Mouse (Mus musculus) embryonic facial prominence, embryonic 13.5 days (tissue): Measurements from ENCODE around the gene Mier1. TPM values are rescaled to one million over a fixed set of nuclear protein-coding genes. Genes with fewer than 3 reads are reported as not detected.

Source experiments
- ATAC-seq: fragments of 200-750 bp; cut with Nextera tagmentation; 2 replicates; pipeline ENCODE4 v1.8.0; 2017; ENCODE audit warnings: low read depth; ENCODE audit not compliant: insufficient number of reproducible peaks, insufficient read depth, low FRiP score, low TSS enrichment
- H3K27ac ChIP-seq: fragments of 300-500 bp; sonication (generic); 2 replicates; pipeline ENCODE4 v1.5.1; 2015; ENCODE audit warnings: moderate library complexity, mild to moderate bottlenecking, inconsistent platforms
- H3K27me3 ChIP-seq: fragments of 300-500 bp; sonication (generic); 2 replicates; pipeline ENCODE4 v1.6.1; 2015; ENCODE audit warnings: mild to moderate bottlenecking, inconsistent platforms
- H3K36me3 ChIP-seq: fragments of 300-500 bp; sonication (generic); 2 replicates; pipeline ENCODE4 v1.6.1; 2015; ENCODE audit warnings: mild to moderate bottlenecking, inconsistent platforms
- H3K4me1 ChIP-seq: fragments of 300-500 bp; sonication (generic); 2 replicates; pipeline ENCODE4 v1.6.1; 2015; ENCODE audit warnings: inconsistent platforms
- H3K4me2 ChIP-seq: fragments of 300-500 bp; sonication (generic); 2 replicates; pipeline ENCODE4 v1.6.1; 2015; ENCODE audit warnings: moderate library complexity, mild to moderate bottlenecking, inconsistent platforms
- H3K4me3 ChIP-seq: fragments of 300-500 bp; sonication (generic); 2 replicates; pipeline ENCODE4 v1.5.1; 2015; ENCODE audit warnings: mild to moderate bottlenecking, inconsistent platforms
- H3K9ac ChIP-seq: fragments of 300-500 bp; sonication (generic); 2 replicates; pipeline ENCODE4 v1.6.1; 2015; ENCODE audit warnings: mild to moderate bottlenecking, inconsistent platforms
- H3K9me3 ChIP-seq: fragments of 300-500 bp; sonication (generic); 2 replicates; pipeline ENCODE4 v1.6.1; 2016; ENCODE audit warnings: inconsistent platforms
- WGBS: fragments of 180-500 bp; shearing (Covaris S2); methylation state at CpG from one replicate; pipeline ENCODE4 v1.1.7; 2015; ENCODE audit warnings: mixed read lengths; 5-methylcytosine and 5-hydroxymethylcytosine counted together
- polyA plus RNA-seq: library from polyadenylated mRNA; unstranded; fragments of >200 nt; fragmentation: Nextera tagmentation; extraction: Ambion mirVana; gene quantifications from 2 replicates; pipeline ENCODE4 v1.2.1, GENCODE M21; 2015

The Mier1 gene
- polyA plus RNA-seq, 1 experiment from 2014 or later, result 58.4 TPM

DNA sequence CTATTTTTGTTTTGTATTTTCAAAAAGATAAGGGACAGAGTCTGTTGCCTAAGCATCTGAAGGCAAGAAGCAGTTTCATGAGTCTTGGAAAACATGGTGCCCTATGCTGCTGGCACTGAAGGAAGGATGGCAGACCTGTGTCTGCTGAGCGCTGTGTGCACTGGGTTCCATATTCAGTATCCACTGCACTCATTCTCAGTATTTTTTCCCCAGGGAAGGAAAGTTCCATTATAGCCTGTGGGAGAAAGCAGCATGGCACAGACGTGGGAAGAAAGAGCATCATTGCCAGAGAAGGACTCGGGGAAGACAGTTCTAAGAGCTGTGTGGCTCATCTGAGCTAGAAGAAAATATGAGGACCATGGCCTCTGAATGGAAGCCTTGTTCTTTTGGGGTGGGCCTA lies 57.1 kb downstream of the Mier1 start:
- Histone ChIP-seq H3K9me3 (no peaks in the 10 kb centered on the region), H3K4me1 (no peaks in the 10 kb centered on the region; the same call in 1 of the 2 replicates), H3K27ac (no peak overlapping the region), H3K36me3 (peaks cover 44% of the 10 kb centered on the region), H3K4me3 (no peak overlapping the region), H3K4me2 (no peak overlapping the region), H3K9ac (no peak overlapping the region), H3K27me3 (no peaks in the 10 kb centered on the region)
- no peak for ATAC-seq
- 89% methylated on average over 3 of the region's 3 CpGs for WGBS

- 73% methylated on average over 6 of the region's 6 CpGs for WGBS
- Histone ChIP-seq H3K4me1 (peaks cover 3% of the 10 kb centered on the region), H3K36me3 (peaks cover 57% of the 10 kb centered on the region)
Measured at GRCm38 (mm10) chr4:103173507-103173906, 59.3 kb downstream of the Mier1 start.

DNA sequence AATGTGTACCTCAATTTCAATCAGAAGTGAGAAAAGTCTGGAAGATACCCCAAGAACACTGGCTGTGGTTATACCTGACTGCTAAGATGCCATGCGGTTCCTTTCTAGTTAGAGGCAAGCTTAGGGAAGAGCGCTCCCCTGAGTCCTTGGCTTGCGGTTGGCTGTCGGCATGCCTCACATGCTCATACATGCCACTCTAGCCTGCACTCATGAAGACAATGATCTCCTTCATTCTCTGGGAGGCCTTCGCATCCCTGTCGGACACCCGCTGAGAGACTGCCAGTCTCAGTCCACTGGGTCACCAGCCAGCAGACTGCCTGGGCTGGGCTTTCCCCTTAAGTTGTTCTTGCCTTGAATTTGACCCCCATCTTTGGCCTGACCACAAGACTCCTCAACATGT lies 59.8 kb downstream of the Mier1 start:
- H3K4me1 ChIP-seq, result peaks cover 8% of the 10 kb centered on the region
- WGBS, result 66% methylated on average over 7 of the region's 7 CpGs
- no peaks in the 10 kb centered on the region for H3K9me3 ChIP-seq
- no peak overlapping the region for H3K9ac ChIP-seq
- H3K4me2 ChIP-seq, result no peak overlapping the region
- H3K36me3 ChIP-seq, result peaks cover 57% of the 10 kb centered on the region
- no peak overlapping the region for H3K4me3 ChIP-seq
- no peak for ATAC-seq
- no peak overlapping the region for H3K27ac ChIP-seq
- H3K27me3 ChIP-seq, result no peaks in the 10 kb centered on the region

More at GRCm38 (mm10) chr4:103173507-103173906, 59.3 kb downstream of the Mier1 start:
- Histone ChIP-seq H3K9me3 (no peaks in the 10 kb centered on the region), H3K27me3 (no peaks in the 10 kb centered on the region), H3K4me3 (no peak overlapping the region), H3K4me2 (no peak overlapping the region), H3K27ac (no peak overlapping the region; the same call in 1 of the 2 replicates), H3K9ac (no peak overlapping the region)
- ATAC-seq, result no peak

DNA sequence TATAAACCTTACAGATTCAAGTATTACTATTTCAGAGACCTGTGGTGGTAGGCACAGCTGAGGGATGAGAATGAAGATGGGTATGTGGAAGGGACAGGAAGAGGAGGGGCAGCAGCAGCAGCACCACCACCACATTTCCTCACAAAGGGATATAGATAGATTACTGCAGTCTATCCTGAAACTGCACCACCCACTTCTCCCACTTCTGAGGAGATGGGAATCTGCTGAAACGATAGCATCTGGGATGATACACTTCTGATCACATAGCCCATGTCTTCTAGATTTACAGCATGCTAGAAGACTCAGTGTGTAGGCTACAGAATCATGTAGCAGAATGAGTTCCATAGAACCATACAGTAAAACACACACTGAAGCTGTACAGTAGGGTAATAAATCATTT lies 63.5 kb downstream of the Mier1 start:
- peaks cover 52% of the 10 kb centered on the region for H3K36me3 ChIP-seq
- 96% methylated on average over 1 of the region's 1 CpGs for WGBS

GRCm38 (mm10) chr4:103178635-103179318 lies 64.6 kb downstream of the Mier1 start:
- peak overlapping the region; percentile 56; the same call in 1 of the 2 replicates for H3K27ac ChIP-seq
- 64% methylated on average over 7 of the region's 7 CpGs for WGBS
- H3K36me3 ChIP-seq, result peaks cover 55% of the 10 kb centered on the region
- H3K4me3 ChIP-seq, result no peak overlapping the region
- no peak overlapping the region for H3K9ac ChIP-seq
- no peak overlapping the region for H3K4me2 ChIP-seq
- H3K4me1 ChIP-seq, result peaks cover 19% of the 10 kb centered on the region
- no peaks in the 10 kb centered on the region for H3K27me3 ChIP-seq
- ATAC-seq, result no peak
- H3K9me3 ChIP-seq, result no peaks in the 10 kb centered on the region

More for the DNA sequence above, 63.5 kb downstream of the Mier1 start:
- Histone ChIP-seq H3K9me3 (no peaks in the 10 kb centered on the region), H3K27me3 (no peaks in the 10 kb centered on the region), H3K4me2 (no peak overlapping the region), H3K27ac (no peak overlapping the region), H3K4me3 (no peak overlapping the region), H3K4me1 (peaks cover 19% of the 10 kb centered on the region), H3K9ac (no peak overlapping the region)
- ATAC-seq, result no peak

DNA sequence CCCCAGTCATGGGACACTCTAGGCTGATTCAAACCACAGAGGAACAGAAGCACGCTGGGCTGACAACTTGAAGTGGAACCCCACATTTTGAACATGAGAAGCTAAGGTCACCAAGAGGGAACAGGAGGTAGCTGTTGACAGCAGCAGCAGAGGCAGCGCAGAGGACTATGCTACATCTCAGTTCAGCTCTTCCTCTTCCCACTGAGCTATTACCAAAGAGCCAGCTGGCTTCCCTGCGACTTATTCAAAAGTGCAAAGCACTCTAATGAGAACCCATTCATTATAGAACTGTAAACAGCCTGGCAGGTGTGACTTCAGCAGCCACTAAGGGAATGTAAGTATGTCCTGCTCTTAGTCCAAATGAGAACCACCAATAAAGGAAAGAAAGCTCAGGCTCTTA lies 65.4 kb downstream of the Mier1 start:
- H3K27ac ChIP-seq, result no peak overlapping the region
- no peak overlapping the region for H3K4me3 ChIP-seq
- peaks cover 19% of the 10 kb centered on the region for H3K4me1 ChIP-seq
- no peaks in the 10 kb centered on the region for H3K27me3 ChIP-seq
- no peak overlapping the region for H3K4me2 ChIP-seq
- no peaks in the 10 kb centered on the region for H3K9me3 ChIP-seq
- WGBS, result 87% methylated on average over 3 of the region's 3 CpGs
- no peak for ATAC-seq
- H3K9ac ChIP-seq, result no peak overlapping the region
- H3K36me3 ChIP-seq, result peaks cover 56% of the 10 kb centered on the region

GRCm38 (mm10) chr4:103180300-103180888 lies 66.2 kb downstream of the Mier1 start:
- no peak for ATAC-seq
- H3K27ac ChIP-seq, result no peak overlapping the region
- H3K36me3 ChIP-seq, result peaks cover 57% of the 10 kb centered on the region
- no peaks in the 10 kb centered on the region for H3K9me3 ChIP-seq
- H3K4me2 ChIP-seq, result no peak overlapping the region
- H3K9ac ChIP-seq, result no peak overlapping the region
- H3K4me1 ChIP-seq, result peaks cover 19% of the 10 kb centered on the region
- H3K4me3 ChIP-seq, result no peak overlapping the region
- 64% methylated on average over 8 of the region's 8 CpGs for WGBS
- H3K27me3 ChIP-seq, result no peaks in the 10 kb centered on the region

- WGBS, result 81% methylated on average over 8 of the region's 8 CpGs
Measured at GRCm38 (mm10) chr4:103188786-103189640, 74.8 kb downstream of the Mier1 start.

GRCm38 (mm10) chr4:103192421-103192820 lies 78.2 kb downstream of the Mier1 start:
- no peak for ATAC-seq
- WGBS, result 91% methylated on average over 2 of the region's 2 CpGs
- Histone ChIP-seq H3K27me3 (no peaks in the 10 kb centered on the region), H3K27ac (no peak overlapping the region), H3K36me3 (peaks cover 84% of the 10 kb centered on the region), H3K9me3 (no peaks in the 10 kb centered on the region), H3K4me1 (no peaks in the 10 kb centered on the region), H3K4me3 (no peak overlapping the region), H3K9ac (no peak overlapping the region), H3K4me2 (no peak overlapping the region)

More at GRCm38 (mm10) chr4:103188786-103189640, 74.8 kb downstream of the Mier1 start:
- no peak overlapping the region for H3K4me2 ChIP-seq
- peaks cover 81% of the 10 kb centered on the region for H3K36me3 ChIP-seq
- no peaks in the 10 kb centered on the region for H3K4me1 ChIP-seq
- H3K27ac ChIP-seq, result no peak overlapping the region
- no peaks in the 10 kb centered on the region for H3K27me3 ChIP-seq
- no peak for ATAC-seq
- H3K4me3 ChIP-seq, result no peak overlapping the region
- no peak overlapping the region for H3K9ac ChIP-seq
- H3K9me3 ChIP-seq, result no peaks in the 10 kb centered on the region

DNA sequence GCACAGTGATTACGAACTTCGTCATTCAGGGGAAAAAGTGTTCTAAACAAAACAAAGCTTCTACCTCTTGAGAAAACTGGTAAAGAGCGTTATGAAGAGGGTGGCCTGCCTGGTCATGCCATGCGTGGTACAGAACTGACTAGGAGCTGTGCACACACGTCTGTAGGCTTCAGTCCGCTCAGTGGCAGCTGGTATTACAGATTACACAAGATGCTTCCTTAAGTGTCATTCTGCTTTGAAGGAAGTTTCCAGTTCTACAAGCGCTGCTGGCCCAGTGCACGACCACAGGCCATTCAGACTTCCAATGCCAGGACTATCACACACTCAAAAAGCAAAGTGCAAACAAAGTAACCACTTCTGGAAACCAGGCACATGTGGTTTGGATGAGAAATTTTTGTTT lies 83.2 kb downstream of the Mier1 start:
- Histone ChIP-seq H3K4me3 (no peak overlapping the region), H3K9me3 (no peaks in the 10 kb centered on the region), H3K9ac (no peak overlapping the region), H3K4me2 (no peak overlapping the region), H3K27me3 (no peaks in the 10 kb centered on the region), H3K27ac (no peak overlapping the region), H3K4me1 (no peaks in the 10 kb centered on the region), H3K36me3 (peaks cover 80% of the 10 kb centered on the region)
- 83% methylated on average over 8 of the region's 8 CpGs for WGBS
- ATAC-seq, result no peak

- peaks cover 71% of the 10 kb centered on the region for H3K36me3 ChIP-seq
- H3K27me3 ChIP-seq, result no peaks in the 10 kb centered on the region
- ATAC-seq, result no peak
- 63% methylated on average over 4 of the region's 4 CpGs for WGBS
- no peaks in the 10 kb centered on the region for H3K9me3 ChIP-seq
- H3K4me1 ChIP-seq, result no peaks in the 10 kb centered on the region
- H3K9ac ChIP-seq, result no peak overlapping the region
- H3K27ac ChIP-seq, result no peak overlapping the region
- no peak overlapping the region for H3K4me2 ChIP-seq
- no peak overlapping the region for H3K4me3 ChIP-seq
Measured at GRCm38 (mm10) chr4:103199086-103199485, 84.9 kb downstream of the Mier1 start.
